Mouse (Mus musculus) cerebellum, postnatal 4 days (tissue): ENCODE measurements at regions not wholly inside any gene's neighbourhood (a gene's known extent, or its start where the extent isn't known, plus 50 kb on each side); places are given as distances from the start of the nearest gene placed in this dataset.

Experiments used
- DNase-seq, 2 experiments: peaks; one replicate each; pipeline ENCODE4 v3.0.0; 2022; ENCODE audit warnings: low spot score in 2 of 2, mixed read lengths in 1 of 2

- no peak for DNase-seq
Measured at GRCm38 (mm10) chr8:49396519-49396918, 552.8 kb upstream of the Tenm3 start.

GRCm38 (mm10) chr8:49395029-49395428 is 551.3 kb upstream of the Tenm3 start:
- DNase-seq = no peak

GRCm38 (mm10) chr8:49389525-49389924 is 545.8 kb upstream of the Tenm3 start:
- no peak for DNase-seq

- DNase-seq = no peak
Measured at GRCm38 (mm10) chr8:49387587-49387986, 543.8 kb upstream of the Tenm3 start.

GRCm38 (mm10) chr8:49372686-49373085 is 528.9 kb upstream of the Tenm3 start:
- no peak for DNase-seq

- DNase-seq = no peak
Measured at GRCm38 (mm10) chr8:49362682-49363081, 518.9 kb upstream of the Tenm3 start.

GRCm38 (mm10) chr8:49361443-49361842 is 517.7 kb upstream of the Tenm3 start:
- DNase-seq = no peak

GRCm38 (mm10) chr8:49360121-49360520 is 516.4 kb upstream of the Tenm3 start:
- no peak for DNase-seq

GRCm38 (mm10) chr8:49359671-49360070 is 515.9 kb upstream of the Tenm3 start:
- no peak for DNase-seq

- DNase-seq = no peak
Measured at GRCm38 (mm10) chr8:49348602-49349001, 504.9 kb upstream of the Tenm3 start.

- DNase-seq = no peak
Measured at GRCm38 (mm10) chr8:49338716-49339115, 495.0 kb upstream of the Tenm3 start.

GRCm38 (mm10) chr8:49326980-49327379 is 483.2 kb upstream of the Tenm3 start:
- no peak for DNase-seq

GRCm38 (mm10) chr8:49321404-49321803 is 477.7 kb upstream of the Tenm3 start:
- DNase-seq = no peak

GRCm38 (mm10) chr8:49313483-49314278 is 469.9 kb upstream of the Tenm3 start:
- DNase-seq = no peak

GRCm38 (mm10) chr8:49312816-49313215 is 469.1 kb upstream of the Tenm3 start:
- no peak for DNase-seq

GRCm38 (mm10) chr8:49282401-49282800 is 438.6 kb upstream of the Tenm3 start:
- no peak for DNase-seq

GRCm38 (mm10) chr8:49281254-49281653 is 437.5 kb upstream of the Tenm3 start:
- DNase-seq = no peak

GRCm38 (mm10) chr8:49274031-49274430 is 430.3 kb upstream of the Tenm3 start:
- no peak for DNase-seq

- no peak for DNase-seq
Measured at GRCm38 (mm10) chr8:49273109-49273508, 429.4 kb upstream of the Tenm3 start.

GRCm38 (mm10) chr8:49263416-49263815 is 419.7 kb upstream of the Tenm3 start:
- no peak for DNase-seq

GRCm38 (mm10) chr8:49262797-49263196 is 419.0 kb upstream of the Tenm3 start:
- DNase-seq = no peak

GRCm38 (mm10) chr8:49255954-49256353 is 412.2 kb upstream of the Tenm3 start:
- no peak for DNase-seq

GRCm38 (mm10) chr8:49254311-49254828 is 410.6 kb upstream of the Tenm3 start:
- no peak for DNase-seq

GRCm38 (mm10) chr8:49243002-49243401 is 399.3 kb upstream of the Tenm3 start:
- no peak for DNase-seq
